Mouse (Mus musculus) embryo, embryonic 9.5 days (tissue): ENCODE measurements around the gene Acsl1.
A peak's percentile ranks its signal among the peaks of the same experiment; 100 is the strongest.

Experiments used
- DNase-seq: peaks from one replicate; pipeline ENCODE4 v3.0.0-alpha.2; 2017; ENCODE audit errors: extremely low spot score

Gene Acsl1

GRCm38 (mm10) chr8:46470792-46471781, at the start of gene Acsl1:
TSS of gene Acsl1 (plus strand) at chr8:46471037.
- peak; percentile 100 for DNase-seq

DNA sequence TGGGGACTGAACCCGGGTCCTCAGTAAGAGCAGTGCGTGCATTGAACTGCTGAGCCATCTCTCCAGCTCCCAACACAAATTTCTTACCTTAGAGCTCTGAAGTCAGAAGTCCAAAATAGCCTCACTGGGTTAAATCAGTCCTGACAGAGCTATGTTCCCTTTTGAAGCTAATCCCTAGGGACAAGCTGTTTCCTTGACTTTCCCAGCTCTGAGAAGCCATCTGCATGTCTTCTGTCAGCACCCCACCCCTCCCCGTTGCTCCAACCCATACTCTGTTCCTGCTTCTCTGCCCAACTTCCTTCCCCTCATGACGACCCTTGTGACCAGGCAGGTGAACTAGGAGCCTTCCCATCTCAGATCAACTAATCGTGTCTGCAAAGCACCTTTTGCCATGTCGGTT, 49.3 kb upstream of the Acsl1 start:
- no peak for DNase-seq

GRCm38 (mm10) chr8:46427940-46428339, 42.9 kb upstream of the Acsl1 start:
- DNase-seq = no peak

DNA sequence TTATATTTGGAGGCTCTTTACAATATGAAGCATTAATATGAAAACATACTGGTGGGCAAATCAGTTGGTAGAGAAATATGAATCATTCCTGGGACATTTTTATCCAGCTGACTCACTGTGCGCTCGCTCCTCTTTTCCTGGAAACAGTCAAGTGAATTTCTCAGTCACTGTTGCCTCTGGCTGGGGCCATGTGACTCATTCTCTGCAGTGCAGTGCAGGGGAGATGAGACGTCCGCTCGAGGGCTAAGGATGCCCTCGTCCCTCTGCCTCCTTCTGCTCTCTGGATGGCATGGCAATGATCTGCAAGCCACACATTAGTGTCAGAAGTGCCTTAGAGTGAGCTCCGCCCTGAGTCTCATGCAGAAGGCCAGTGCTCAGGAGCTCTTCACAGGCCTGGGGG, 41.0 kb upstream of the Acsl1 start:
- DNase-seq = no peak

- no peak for DNase-seq
These were observed 38.9 kb upstream of the Acsl1 start for GRCm38 (mm10) chr8:46431921-46432320.

DNA sequence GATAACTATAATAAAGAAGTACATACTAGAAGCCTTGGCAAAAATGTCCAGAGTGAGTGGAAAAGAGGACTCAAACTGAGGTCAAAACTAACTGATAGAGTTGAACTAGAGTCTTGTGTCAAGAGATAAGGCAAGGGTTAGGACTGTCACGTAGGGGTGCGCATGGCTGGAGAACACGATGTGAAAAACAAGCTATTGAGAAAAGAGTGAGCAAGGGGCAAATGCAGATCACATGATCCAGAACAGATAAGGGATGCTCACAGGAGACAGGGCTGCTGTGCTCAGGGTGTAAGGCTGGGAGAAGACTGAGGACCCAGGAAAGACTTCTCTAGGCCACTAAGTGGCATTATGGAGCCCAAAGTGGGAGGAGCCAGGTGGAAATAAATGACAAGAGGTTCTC, 38.3 kb upstream of the Acsl1 start:
- DNase-seq = no peak

- DNase-seq = no peak
These were observed 37.2 kb upstream of the Acsl1 start for GRCm38 (mm10) chr8:46433656-46434055.

DNA sequence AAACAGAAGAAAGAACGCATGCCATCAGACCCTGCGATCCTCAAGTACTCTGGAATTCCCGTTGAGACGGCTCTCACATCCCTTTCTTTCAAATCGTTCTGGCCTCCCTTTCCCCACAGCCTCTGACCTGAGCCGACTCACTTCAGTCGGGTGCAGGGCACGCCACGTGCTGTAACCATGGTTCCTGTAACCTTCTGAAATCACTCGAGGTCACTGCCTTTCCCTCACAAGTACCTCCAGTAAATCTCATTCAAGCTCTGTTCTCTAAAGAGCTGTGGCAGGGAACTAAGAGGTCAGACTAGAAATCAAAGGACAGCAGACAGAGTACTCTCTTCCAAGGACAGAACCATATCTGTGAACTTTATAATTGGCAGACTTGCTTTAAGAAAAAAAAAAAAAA, 32.3 kb upstream of the Acsl1 start:
- DNase-seq = no peak

- DNase-seq = peak; percentile 31
These were observed 24.6 kb upstream of the Acsl1 start for GRCm38 (mm10) chr8:46445964-46446915.

DNA sequence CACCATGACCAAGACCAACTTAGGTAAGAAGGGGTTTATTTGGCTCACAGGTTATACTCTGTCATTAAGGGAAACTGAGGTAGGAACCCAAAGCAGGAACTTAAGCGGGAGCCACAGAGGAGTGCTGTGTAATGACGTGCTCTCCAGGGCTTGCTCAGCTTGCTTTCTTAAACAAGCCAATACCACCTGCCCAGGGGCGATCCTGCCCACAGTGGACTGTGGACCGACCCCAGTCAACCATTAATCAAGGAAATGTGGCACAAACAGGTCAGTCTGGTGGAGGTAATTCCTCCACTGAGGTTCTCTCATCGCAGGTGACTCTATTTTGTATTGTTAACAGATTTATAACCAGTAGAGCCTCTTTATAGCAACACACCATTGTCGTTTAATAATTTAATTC, 23.5 kb upstream of the Acsl1 start:
- no peak for DNase-seq

GRCm38 (mm10) chr8:46448606-46449005, 22.2 kb upstream of the Acsl1 start:
- DNase-seq = no peak

- no peak for DNase-seq
These were observed 21.8 kb upstream of the Acsl1 start for GRCm38 (mm10) chr8:46449063-46449462.

GRCm38 (mm10) chr8:46449723-46450251, 21.1 kb upstream of the Acsl1 start:
- DNase-seq = no peak

DNA sequence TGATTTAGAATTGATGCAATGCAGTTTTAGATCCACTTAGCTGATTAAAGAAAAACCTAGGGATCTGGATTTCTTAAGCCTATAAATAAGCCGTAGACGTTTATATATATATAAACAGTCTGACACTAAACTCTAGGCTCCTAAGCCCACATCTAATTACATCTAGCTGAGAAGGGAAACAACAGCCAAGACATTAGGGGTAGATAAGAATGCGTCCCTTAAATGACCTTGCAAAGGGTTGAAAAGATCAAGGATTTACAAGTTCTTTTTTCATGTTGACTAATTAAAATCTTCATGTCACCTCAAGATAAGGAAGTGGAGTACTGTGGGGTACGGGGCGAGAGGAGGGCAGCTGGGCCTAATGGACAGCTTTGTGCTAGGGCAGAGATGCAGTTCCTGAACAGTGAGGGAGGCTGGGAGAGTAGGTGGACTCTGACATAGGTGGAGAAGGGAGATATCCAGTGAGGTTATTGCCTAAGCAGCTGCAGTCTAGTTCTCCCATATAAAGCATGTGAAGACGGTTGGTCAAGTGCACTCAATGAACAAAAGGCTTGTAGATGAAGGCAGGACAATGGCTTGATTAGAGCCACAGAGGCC, 12.5 kb upstream of the Acsl1 start:
- no peak for DNase-seq

- no peak for DNase-seq
These were observed 2.4 kb upstream of the Acsl1 start for GRCm38 (mm10) chr8:46468400-46468799.

GRCm38 (mm10) chr8:46469071-46469769, 1.6 kb upstream of the Acsl1 start:
- DNase-seq = no peak

DNA sequence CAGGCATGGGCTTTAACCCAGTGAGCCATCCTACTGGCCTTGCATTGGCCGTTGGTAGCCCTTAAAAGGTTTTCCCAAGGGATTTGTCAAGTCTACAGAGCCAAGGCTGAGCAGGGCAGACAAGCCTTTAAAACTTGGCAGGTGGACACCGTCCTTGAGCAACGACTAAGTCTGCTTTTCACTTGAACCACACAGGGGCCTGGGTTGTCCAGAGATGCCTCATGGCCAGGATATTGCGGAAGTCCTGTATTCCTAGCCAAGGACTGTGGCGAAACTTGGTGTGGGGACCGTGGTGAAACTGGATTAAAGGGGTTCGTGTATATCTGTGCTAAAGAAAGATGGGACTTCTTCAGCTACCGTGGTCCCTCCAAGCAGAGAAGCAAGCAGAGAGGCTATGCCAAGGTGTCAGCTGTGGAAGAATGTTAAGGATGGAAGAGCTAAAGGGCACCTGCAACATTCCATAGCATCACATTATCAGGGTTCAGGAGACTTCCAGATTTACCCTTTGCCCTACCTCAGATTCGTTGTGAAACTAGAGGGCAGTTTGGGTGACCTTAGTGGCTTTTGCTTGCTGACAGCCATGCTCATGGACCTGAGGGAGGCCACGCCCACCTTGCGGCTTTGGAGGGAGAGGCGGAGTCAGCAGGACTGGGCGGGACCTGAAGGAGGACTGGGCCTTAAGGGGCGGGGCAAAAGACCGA, 596 bp upstream of the Acsl1 start:
- no peak for DNase-seq

- DNase-seq = no peak
These were observed 1.2 kb downstream of the Acsl1 start for GRCm38 (mm10) chr8:46471926-46472485.

DNA sequence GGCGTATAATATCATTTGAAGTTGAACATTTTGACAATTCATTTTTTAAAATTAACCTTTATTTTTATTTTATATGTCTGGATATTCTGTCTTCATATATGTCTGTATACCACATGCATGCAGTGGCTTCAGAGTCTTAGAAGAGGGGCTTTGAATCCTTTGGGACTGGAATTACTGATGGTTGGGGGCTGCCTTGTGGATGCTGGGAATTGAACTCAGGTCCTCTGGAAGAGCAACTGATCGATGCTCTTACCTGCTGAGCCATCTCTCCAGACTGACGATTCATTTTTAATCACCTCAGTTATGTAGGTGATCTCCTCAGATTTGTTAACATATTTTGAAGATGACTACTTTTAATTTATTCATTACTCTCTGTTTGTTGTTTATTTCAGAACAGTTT, 3.3 kb downstream of the Acsl1 start:
- no peak for DNase-seq

- no peak for DNase-seq
These were observed 3.8 kb downstream of the Acsl1 start for GRCm38 (mm10) chr8:46474634-46475033.
